Mouse (Mus musculus) ZHBTc4 (cell line): ENCODE data around the gene Gm4779.
"Not testable (repeated sequence)": the region's sequence is repeated elsewhere in the genome, so short reads cannot be mapped to it uniquely, and the experiment has no call there.

Experiments
- DNase-seq: peaks from one replicate; pipeline ENCODE4 v3.0.0-alpha.2; 2011; ENCODE audit warnings: low read depth, low spot score

Gm4779 gene

DNA sequence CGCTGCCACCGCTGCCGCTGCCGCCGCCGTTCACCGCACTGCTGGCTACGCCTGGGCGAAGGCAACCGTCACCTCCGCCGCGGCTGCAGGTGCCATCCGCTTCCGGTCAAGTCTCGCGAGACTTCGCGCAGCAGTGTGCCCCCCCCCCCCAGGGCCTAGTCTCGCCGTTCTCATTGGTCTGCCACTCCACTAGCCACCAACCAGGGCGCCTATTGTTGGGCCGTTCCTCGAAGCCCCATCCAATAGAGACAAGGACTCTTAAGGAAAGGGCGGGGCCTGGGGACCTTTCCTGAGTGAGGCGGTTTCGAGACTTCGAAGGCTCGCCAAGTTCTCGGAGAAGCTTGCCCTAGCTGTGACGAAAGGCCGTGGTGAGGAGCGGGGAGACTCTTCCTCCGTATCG lies at the start of gene Gm4779, which contains the start of gene 8030474K03Rik:
TSS of gene Gm4779 (minus strand) at position 82 of the 400 bp plus-strand sequence.
TSS of gene 8030474K03Rik (plus strand) at position 315 of the 400 bp plus-strand sequence.
- peak; percentile 82 for DNase-seq

DNA sequence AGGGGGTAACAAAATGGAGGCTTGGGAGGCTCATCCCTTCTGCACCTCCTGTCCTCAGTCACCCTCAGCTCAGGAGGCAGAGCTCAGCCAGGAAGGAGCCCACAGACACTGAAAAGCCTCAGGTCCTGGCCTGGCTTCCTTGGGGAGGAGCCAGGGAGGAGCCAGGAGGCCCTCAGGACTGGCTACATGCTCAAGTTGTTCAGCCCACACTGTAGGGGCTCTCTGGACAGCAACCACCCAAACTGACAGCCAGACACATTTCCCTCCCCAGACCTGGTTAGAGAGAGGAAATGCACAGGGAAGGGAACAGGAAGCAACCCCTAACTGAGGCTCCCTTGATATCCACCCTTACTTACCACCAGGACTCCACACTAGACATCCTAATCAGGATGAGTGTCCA lies 25.8 kb upstream of the Gm4779 start:
- not testable (repeated sequence) for DNase-seq

DNA sequence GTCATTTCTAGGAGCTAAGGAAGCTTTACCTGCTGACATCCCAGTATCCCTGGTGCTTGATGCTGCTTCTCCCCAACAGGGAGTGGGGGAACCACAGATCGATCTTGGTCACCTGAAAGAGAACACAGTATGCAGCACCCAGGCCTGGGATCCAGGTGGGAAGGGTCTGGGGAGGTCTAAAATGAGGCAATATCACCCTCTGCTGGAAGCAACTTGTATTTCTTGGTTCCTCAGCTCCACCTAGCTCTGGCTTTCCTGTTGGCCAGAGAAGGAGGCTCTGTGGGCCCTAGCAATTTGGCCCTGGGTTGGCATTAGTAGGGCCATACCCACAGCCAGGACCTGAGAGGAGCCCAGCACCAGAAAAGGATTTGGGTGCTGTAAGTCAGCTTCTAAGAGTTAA lies 24.9 kb upstream of the Gm4779 start:
- DNase-seq: peak; percentile 35

DNA sequence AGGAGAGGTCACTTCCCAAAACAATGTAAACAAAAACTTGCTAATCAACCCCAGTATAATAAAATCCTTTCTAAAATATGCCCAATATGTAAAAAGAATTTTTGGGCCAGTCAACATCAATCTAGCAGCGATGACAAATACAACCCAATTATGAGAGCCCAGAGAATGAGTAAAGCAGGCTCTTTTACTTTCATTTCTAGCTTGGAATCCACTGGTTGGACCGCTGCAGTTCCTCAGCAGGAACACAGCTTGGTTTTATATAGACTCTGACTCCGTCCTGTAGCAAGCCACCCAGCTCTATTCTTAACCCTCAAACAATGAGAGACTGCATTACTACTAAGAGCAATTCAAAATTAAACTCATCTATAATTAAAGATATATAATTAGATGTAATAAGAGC lies 17.5 kb upstream of the Gm4779 start:
- DNase-seq: no peak

DNA sequence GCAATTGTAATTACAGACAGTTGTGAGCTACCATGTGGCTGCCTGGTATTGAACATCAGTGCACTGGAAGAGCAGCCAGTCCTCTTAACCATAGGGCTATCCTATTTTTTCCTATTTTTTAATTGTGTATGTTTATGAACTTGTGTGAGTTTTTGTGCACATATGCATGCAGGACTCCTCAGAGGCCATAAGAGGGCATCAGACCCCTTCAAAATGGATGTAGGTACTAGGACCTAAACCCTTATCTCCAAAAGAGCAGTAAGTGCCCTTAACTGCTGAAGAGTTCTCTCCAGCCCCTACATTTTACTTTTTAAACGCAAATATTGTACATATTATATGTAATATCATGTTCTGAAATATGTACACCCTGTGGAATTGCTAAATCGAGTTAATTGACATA lies 11.3 kb upstream of the Gm4779 start:
- peak; percentile 29 for DNase-seq

DNA sequence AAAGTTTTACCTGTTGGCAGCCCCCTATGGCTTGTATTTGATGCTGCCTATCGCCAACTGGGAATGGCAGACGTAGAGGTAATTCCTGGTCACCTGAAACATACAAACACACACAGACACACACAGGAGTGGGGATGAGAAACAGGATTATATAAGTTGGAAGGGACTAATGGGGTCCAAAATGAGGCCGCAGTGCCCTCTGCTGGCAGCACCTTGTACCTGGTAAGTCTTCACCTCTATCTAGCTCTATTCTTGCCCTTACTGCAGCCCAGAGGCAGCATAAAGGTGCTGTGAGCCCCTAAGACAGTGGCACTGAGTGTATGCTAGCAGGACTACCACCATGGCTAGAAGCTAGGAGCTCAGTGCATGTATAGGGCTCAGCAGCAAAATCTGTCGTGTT lies 2.7 kb downstream of the Gm4779 start:
- peak; percentile 53 for DNase-seq

DNA sequence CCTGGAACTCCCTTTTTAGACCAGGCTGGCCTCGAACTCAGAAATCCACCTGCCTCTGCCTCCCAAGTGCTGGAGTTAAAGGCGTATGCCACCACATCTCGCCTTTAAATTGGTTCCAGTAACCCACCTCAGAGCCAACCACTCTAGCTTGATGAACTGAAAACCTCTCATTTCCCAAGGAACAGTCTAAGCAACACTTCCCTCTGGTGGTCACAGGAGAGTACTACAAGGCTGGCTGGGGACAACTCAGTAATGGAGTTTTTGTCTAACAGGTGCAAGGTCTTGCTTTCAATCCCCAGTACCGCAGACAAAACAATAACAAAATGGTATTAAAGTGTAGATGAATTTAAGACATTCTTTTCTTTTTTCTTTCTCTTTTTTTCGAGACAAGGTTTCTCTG lies 22.2 kb downstream of the Gm4779 start:
- peak; percentile 64 for DNase-seq

DNA sequence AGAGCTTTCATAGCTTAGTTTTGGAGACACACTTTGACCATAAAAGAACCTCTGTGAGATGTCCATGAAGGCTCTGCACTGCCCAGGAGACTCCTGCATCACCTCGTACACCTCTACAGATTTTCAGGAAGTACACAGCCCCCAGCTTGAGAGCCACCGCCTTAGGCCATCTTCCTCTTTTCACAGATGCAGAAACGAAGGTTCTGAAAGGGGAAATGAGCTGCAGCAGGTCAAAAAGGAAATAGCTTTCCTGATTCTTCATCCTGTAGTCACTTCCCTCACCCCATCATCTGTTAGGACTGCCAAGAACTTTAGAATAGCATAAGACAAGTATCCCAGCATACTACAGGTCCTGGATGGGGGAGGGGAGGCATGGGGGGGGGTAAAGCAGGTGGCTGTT lies 23.9 kb downstream of the Gm4779 start:
- DNase-seq: no peak

DNA sequence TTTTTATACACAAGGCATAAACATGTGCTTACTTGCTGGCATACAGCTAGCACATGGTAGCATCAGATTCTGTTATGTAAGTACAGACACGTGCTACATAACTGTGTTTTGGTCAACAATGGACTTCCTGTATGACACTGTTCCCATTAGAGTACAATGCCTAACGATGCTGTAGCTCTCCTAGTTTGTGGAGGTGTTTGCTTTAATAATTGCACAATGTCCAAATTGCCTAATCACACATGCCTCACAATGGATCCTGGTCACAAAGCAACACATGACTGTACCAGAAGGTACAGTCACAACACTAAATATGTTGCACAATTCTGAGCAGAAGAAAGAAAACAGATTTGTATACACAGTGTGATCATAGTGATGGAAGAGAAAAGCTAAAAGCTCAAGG lies 24.7 kb downstream of the Gm4779 start:
- no peak for DNase-seq

DNA sequence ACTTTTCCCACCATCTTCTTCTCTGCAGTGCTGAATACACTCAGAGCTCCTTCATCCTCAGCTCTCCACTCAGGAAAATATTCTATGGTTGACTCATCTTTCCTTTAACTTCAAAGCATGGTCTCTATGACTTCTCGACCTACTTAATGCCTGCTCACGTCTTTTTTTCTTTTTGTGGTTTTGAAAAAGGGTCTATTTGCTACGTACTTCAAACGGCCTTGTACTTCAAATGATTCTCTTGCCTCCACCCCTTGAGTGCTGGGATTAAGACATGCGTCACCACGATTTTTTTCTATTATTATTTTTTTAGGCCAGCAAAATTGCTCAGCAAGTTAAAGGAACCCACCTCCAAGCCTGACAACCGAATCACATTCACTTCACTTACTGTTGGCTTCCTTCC lies 26.9 kb downstream of the Gm4779 start:
- DNase-seq: no peak

DNA sequence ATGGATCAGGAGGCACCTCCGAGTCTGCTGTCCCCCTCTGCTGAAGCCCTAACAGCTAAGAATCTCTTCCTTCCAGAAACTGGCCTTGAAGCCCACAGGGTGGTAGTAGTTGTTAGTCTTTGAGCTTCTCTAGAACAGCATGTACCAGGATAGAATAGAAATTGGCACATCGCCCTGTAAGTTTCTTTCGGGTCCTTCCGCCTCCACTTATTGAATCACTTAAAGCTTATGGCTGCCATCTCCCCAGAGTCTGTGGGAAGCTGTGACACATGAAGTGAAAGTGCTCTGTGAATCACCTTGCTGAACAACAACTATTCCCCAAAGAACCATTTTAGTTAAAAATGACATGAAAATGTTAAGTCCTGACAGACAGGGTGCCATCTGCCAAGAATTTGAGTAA lies 29.1 kb downstream of the Gm4779 start:
- no peak for DNase-seq

DNA sequence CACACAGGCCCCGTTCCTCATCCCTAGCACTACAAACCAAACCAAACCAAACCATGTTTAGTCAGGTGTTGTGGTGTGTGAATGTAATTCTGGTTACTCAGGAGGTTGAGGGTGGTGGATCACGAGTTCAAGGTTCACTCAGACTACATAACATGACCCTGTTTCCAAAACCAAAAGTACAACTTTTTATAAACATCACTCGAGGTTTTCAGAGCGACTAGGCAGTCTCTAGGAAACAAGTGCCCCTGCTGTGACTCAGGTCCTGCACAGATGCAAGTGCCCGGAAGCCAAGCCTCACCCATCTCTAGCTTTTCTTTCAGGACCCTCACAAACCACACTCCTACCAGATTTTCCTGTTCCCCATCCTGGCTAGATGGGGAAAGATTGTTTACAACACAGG lies 29.6 kb downstream of the Gm4779 start:
- no peak for DNase-seq

DNA sequence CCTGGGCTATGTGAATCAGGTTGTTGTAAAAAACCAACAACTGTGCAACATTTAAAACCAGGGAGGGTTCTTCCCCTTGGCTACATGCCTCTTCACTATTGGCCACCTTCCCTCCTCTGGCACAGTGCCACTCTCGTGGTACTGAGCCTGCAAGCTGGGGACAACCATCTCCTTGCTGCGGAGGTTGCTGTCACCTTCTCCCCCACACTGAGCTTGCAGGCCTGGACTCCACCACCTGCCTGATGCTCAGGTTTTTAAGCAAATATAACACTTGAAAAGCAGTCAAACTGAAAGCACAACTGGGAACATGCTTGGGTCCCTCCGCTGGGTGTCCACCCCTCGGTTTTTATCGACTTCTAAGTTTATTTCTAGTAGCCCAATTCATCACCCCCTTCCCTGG lies 39.7 kb downstream of the Gm4779 start:
- DNase-seq: no peak

DNA sequence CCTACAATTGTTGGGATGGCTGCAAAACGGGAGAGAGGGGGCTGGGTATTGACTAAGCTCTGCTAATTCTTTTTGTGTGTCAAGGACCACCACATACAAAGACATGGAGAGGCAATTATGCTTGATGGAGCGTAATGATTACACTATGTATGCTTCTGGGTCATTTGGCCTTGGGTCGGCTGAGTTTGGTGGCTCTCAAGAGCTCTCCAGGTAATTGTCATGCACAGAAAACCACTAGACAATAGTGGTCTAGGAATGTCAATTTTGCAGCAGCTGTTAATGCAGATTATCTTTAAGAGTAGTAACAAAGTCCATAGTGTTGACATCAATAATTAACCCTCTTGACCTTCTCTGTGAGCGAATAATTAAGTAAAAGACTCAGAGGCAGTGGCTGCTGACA lies 44.1 kb downstream of the Gm4779 start:
- DNase-seq: peak; percentile 6

DNA sequence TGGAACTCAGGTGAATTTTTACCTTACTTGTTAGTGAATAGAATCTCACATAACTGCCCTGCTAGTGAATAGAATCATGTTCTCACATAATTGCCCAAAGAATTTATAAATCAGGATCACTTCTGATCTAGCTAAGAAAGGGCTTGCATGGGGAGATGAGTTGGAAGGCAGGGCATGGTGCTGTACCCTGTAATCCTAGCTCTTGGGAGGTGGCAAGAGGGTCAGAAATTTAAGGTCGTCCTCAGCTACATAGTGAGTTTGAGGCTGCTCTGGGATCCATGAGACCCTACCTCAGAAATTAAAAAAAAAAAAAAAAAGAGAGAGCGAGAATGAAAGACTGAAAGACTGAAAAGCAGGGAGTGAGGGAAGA lies 53.2 kb downstream of the Gm4779 start:
- no peak for DNase-seq

DNA sequence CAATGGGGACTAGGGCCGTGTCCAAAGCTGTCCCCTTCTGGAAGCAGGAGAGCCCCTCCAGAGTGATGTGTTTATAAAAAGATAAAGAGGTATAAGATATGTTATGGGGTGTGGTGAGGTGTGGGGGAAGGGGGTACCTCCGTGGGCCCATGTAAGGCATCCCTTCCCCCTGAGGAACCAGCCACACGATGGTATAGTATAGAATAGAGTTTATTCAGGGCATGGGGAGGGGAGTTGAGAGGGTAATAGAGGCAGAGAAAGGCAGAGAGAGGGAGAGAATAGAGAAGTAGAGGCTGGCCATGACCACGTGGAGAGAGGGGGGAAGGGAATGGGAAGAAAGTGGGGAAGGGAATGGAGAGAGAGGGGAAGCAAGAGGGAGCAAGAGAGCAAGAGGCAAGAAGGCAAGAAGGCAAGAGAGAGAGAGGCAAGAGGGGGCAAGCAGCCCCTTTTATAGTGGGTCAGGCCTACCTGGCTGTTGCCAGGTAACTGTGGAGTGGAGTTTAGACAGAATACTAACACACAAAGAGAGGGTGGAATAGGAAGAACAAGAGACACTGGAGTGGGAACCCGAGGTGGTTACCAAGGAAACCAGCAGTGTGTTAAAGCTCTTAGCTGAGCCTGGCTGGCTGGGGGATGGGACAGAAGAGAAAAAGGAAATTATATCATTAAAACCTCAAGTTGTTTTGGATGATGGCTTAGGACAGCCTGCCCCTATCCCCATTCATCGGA lies 53.7 kb downstream of the Gm4779 start:
- DNase-seq: peak; percentile 12
